Mouse (Mus musculus): ENCODE results near the gene Osbpl11. TPM values are rescaled to one million over a fixed set of nuclear protein-coding genes. Genes with fewer than 3 reads are reported as not detected.
A peak's percentile ranks its signal among the peaks of the same experiment; 100 is the strongest.
"Not testable (repeated sequence)": the region's sequence is repeated elsewhere in the genome, so short reads cannot be mapped to it uniquely, and the experiment has no call there.

Gene Osbpl11
- polyA plus RNA-seq (2015; fragmentation: Nextera tagmentation; extraction: Ambion mirVana): 8.8 and 9.5 TPM in 2 replicates

DNA sequence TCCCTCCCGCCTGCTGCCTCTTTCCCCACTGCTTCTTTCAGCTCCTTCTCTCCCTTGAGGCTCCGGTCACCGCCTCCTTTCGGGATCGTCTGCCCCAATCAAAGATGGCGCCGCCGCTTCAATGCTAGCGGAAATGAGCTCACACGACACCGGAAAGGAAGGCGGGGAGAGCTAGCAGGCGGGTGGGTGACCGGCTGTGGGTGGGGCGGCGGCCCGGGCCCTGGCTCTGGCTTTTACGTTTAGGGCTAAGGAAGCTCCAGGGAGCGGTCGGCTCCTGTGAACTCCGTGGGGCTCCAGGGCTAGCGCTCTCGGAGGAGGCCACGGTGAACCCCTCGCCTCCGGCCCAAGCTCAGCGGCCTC, at the start of gene Osbpl11:
Gene Osbpl11, plus strand, starts transcription at position 171 of the 360 bp plus-strand sequence.
- ATAC-seq (ENCODE audit: insufficient read depth, low FRiP score): peak; percentile 95
- 0% methylated on average over 27 of the region's 27 CpGs for WGBS
- H3K4me1 ChIP-seq (ENCODE audit: control insufficient read depth, insufficient read depth, low read length): peaks cover 13% of the 10 kb centered on the region
- H3K9ac ChIP-seq (ENCODE audit: low read length): peak within 1 kb of the TSS; percentile 98
- peak within 1 kb of the TSS; percentile 93 for H3K4me3 ChIP-seq (replicated peaks; ENCODE audit: low read length)
- H3K36me3 ChIP-seq (ENCODE audit: control insufficient read depth, insufficient read depth, low read length): no peaks in the 10 kb centered on the region
- no peaks in the 10 kb centered on the region for H3K9me3 ChIP-seq (replicated peaks; ENCODE audit: control insufficient read depth, low read length)
- no peaks in the 10 kb centered on the region for H3K27me3 ChIP-seq (ENCODE audit: control insufficient read depth, insufficient read depth, low read length)
- H3K4me2 ChIP-seq (ENCODE audit: low read depth, low read length): peak within 1 kb of the TSS; percentile 90
- H3K27ac ChIP-seq (ENCODE audit: low read length): peak within 1 kb of the TSS; percentile 94

DNA sequence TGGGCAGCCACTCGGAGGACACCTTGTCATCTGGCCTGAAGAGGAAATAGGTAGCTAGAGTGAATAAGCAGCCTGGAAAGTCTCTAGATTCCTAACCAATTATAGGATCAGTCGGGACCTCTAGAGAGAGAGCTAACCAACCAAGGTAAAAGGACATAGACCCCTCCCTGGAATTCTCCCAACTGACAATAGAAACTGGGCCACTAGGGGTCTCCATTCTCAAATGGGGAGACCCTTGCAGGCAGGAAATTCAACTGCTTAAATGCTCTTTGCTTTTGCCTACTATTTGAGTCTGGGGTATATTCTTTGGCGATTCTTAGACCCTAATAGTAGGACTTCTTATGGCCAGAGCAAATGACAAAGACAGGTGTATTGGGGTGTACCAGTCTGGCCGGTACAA, 49.7 kb upstream of the Osbpl11 start:
- H3K36me3 ChIP-seq (ENCODE audit: control insufficient read depth, insufficient read depth, low read length): no peaks in the 10 kb centered on the region
- 58% methylated on average over 4 of the region's 4 CpGs for WGBS
- no peak for ATAC-seq (ENCODE audit: insufficient read depth, low FRiP score)
- H3K9me3 ChIP-seq (replicated peaks; ENCODE audit: control insufficient read depth, low read length): no peaks in the 10 kb centered on the region
- H3K4me2 ChIP-seq (ENCODE audit: low read depth, low read length): no peak overlapping the region
- H3K27me3 ChIP-seq (ENCODE audit: control insufficient read depth, insufficient read depth, low read length): no peaks in the 10 kb centered on the region
- H3K4me3 ChIP-seq (replicated peaks; ENCODE audit: low read length): no peak overlapping the region
- H3K4me1 ChIP-seq (ENCODE audit: control insufficient read depth, insufficient read depth, low read length): no peaks in the 10 kb centered on the region
- no peak overlapping the region for H3K27ac ChIP-seq (ENCODE audit: low read length)
- H3K9ac ChIP-seq (ENCODE audit: low read length): no peak overlapping the region

DNA sequence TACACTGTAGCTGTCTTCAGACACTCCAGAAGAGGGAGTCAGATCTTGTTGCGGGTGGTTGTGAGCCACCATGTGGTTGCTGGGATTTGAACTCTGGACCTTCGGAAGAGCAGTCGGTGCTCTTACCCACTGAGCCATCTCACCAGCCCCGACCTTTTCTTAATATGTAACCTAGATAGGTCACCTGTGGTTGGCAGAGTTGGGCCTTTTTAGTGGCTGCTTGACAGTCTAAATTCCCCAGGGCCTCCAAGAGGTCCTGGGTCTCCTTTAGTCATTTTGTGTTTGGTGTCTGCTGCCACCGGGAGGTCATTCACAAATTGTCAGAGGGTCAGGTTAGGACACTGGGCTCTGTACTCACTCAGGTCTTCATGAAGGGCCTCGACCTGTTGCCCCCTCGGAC, 45.8 kb upstream of the Osbpl11 start:
- 86% methylated on average over 6 of the region's 7 CpGs for WGBS
- not testable (repeated sequence) for H3K4me2 ChIP-seq (ENCODE audit: low read depth, low read length); H3K4me1 ChIP-seq (ENCODE audit: control insufficient read depth, insufficient read depth, low read length); ATAC-seq (ENCODE audit: insufficient read depth, low FRiP score); H3K27ac ChIP-seq (ENCODE audit: low read length); H3K36me3 ChIP-seq (ENCODE audit: control insufficient read depth, insufficient read depth, low read length); H3K9me3 ChIP-seq (replicated peaks; ENCODE audit: control insufficient read depth, low read length); H3K9ac ChIP-seq (ENCODE audit: low read length); H3K27me3 ChIP-seq (ENCODE audit: control insufficient read depth, insufficient read depth, low read length); H3K4me3 ChIP-seq (replicated peaks; ENCODE audit: low read length)

DNA sequence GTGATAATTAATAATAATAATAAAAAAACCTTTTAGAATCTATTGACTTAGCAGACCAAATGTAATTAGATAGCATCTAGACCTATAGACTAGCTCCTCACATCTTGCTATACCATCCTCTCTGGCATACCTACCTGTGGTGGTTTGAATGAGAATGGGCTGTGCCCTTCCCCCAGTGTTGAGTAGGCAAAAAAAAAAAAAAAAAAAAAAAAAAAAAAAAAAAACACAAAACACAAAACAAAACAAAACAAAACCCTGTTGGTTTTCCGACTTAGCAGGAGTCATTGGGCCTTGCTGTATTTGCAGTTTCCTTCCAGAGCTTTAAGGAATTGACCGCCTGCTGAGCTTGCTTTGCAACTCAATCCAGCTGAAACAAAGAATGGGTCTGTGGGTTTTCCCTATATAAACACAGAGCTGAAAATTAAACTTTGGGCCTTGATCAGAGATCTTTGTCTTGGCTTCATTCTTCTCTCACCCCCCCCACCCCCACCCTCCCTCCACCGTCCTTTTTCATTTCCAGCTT, 43.1 kb upstream of the Osbpl11 start:
- no peak for ATAC-seq (ENCODE audit: insufficient read depth, low FRiP score)
- Histone ChIP-seq H3K27me3 (ENCODE audit: control insufficient read depth, insufficient read depth, low read length) (no peaks in the 10 kb centered on the region), H3K9me3 (replicated peaks; ENCODE audit: control insufficient read depth, low read length) (no peaks in the 10 kb centered on the region), H3K4me1 (ENCODE audit: control insufficient read depth, insufficient read depth, low read length) (no peaks in the 10 kb centered on the region), H3K27ac (ENCODE audit: low read length) (no peak overlapping the region), H3K36me3 (ENCODE audit: control insufficient read depth, insufficient read depth, low read length) (no peaks in the 10 kb centered on the region), H3K4me3 (replicated peaks; ENCODE audit: low read length) (no peak overlapping the region), H3K4me2 (ENCODE audit: low read depth, low read length) (no peak overlapping the region), H3K9ac (ENCODE audit: low read length) (no peak overlapping the region)
- WGBS: 58% methylated on average over 3 of the region's 3 CpGs

DNA sequence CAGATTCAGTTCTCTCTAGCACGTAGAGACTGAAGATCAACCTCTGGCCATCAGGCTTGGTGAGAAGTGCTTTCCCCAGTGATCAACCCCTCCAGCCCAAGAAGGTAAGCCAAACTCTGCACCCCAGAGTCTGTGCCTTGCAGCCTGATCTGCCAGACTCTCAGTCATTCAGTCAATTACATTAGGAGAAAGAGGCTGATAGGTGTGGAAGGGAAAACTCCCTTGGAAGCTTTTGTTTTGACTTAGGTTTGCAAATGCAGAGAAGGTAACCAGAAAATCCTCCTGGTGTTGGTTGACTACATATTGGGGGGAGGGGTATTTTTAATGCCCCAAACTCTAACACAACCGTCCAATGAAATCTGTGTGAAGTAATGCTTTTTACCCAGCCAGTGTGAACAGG, 41.4 kb upstream of the Osbpl11 start:
- Histone ChIP-seq H3K9me3 (replicated peaks; ENCODE audit: control insufficient read depth, low read length) (no peaks in the 10 kb centered on the region), H3K36me3 (ENCODE audit: control insufficient read depth, insufficient read depth, low read length) (no peaks in the 10 kb centered on the region), H3K4me2 (ENCODE audit: low read depth, low read length) (no peak overlapping the region), H3K9ac (ENCODE audit: low read length) (no peak overlapping the region), H3K4me1 (ENCODE audit: control insufficient read depth, insufficient read depth, low read length) (no peaks in the 10 kb centered on the region), H3K4me3 (replicated peaks; ENCODE audit: low read length) (no peak overlapping the region), H3K27ac (ENCODE audit: low read length) (no peak overlapping the region), H3K27me3 (ENCODE audit: control insufficient read depth, insufficient read depth, low read length) (no peaks in the 10 kb centered on the region)
- no peak for ATAC-seq (ENCODE audit: insufficient read depth, low FRiP score)
- WGBS: 58% methylated on average over 2 of the region's 2 CpGs

DNA sequence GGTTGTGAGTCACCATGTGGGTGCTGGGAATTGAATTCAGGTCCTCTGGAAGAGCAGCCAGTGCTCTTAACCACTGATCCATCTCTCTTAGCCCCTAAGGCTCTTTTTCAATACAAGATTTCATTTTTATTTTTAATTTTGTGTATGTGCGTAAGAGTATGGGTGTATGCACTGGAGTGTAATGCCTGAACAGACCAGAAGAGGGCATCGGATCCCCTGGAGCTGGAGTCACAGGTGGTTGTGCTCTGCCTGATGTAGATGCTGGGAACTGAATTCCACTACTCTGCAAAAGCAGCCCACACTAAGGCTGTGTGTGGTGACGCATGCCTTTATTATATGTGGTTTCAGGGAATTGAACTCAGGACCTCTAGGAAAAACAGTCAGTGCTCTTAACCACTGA, 38.7 kb upstream of the Osbpl11 start:
- ATAC-seq (ENCODE audit: insufficient read depth, low FRiP score): no peak
- WGBS: 92% methylated on average over 3 of the region's 3 CpGs

DNA sequence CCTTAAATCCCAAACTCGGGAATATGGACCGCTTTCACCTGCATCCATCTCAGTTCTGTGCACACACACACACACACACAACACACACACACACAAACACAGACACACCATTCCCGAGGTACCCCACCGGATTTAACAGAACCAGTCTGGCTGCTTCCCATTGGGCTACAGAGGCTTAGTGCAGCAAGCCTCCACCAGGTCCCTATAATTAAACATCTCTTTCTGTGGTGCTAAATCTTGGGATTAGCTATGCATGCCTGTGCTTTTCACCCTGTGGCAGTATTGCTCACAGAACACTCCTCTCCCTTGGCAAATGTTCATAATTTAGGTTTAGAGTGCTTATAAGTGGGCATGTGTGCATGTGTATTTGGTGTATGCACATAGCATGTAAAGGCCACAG, 36.7 kb upstream of the Osbpl11 start:
- WGBS: 77% methylated on average over 4 of the region's 4 CpGs
- no peaks in the 10 kb centered on the region for H3K27me3 ChIP-seq (ENCODE audit: control insufficient read depth, insufficient read depth, low read length)
- no peaks in the 10 kb centered on the region for H3K9me3 ChIP-seq (replicated peaks; ENCODE audit: control insufficient read depth, low read length)
- no peak overlapping the region for H3K9ac ChIP-seq (ENCODE audit: low read length)
- H3K27ac ChIP-seq (ENCODE audit: low read length): no peak overlapping the region
- ATAC-seq (ENCODE audit: insufficient read depth, low FRiP score): no peak
- H3K4me2 ChIP-seq (ENCODE audit: low read depth, low read length): no peak overlapping the region
- H3K4me3 ChIP-seq (replicated peaks; ENCODE audit: low read length): no peak overlapping the region
- no peaks in the 10 kb centered on the region for H3K4me1 ChIP-seq (ENCODE audit: control insufficient read depth, insufficient read depth, low read length)
- H3K36me3 ChIP-seq (ENCODE audit: control insufficient read depth, insufficient read depth, low read length): no peaks in the 10 kb centered on the region

More for the DNA sequence above, 38.7 kb upstream of the Osbpl11 start:
- no peaks in the 10 kb centered on the region for H3K9me3 ChIP-seq (replicated peaks; ENCODE audit: control insufficient read depth, low read length)
- no peaks in the 10 kb centered on the region for H3K36me3 ChIP-seq (ENCODE audit: control insufficient read depth, insufficient read depth, low read length)
- H3K4me3 ChIP-seq (replicated peaks; ENCODE audit: low read length): no peak overlapping the region
- no peak overlapping the region for H3K4me2 ChIP-seq (ENCODE audit: low read depth, low read length)
- no peak overlapping the region for H3K9ac ChIP-seq (ENCODE audit: low read length)
- no peaks in the 10 kb centered on the region for H3K4me1 ChIP-seq (ENCODE audit: control insufficient read depth, insufficient read depth, low read length)
- H3K27me3 ChIP-seq (ENCODE audit: control insufficient read depth, insufficient read depth, low read length): no peaks in the 10 kb centered on the region
- no peak overlapping the region for H3K27ac ChIP-seq (ENCODE audit: low read length)

DNA sequence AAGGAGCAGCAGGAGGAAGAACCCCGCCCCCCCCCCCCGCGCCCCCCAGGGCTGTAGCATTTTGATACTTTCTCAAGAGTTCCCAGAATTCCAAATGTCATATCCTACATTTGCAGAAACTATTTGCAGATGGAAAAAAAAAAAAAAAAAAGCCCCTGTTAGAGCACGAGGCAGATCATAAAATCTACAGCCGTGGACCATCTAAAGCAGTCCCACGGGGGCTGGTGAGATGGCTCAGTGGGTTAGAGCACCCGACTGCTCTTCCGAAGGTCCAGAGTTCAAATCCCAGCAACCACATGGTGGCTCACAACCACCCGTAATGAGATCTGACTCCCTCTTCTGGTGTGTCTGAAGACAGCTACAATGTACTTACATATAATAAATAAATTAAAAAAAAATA, 34.0 kb upstream of the Osbpl11 start:
- WGBS: 73% methylated on average over 9 of the region's 9 CpGs
- H3K9me3 ChIP-seq (replicated peaks; ENCODE audit: control insufficient read depth, low read length); H3K9ac ChIP-seq (ENCODE audit: low read length); H3K4me1 ChIP-seq (ENCODE audit: control insufficient read depth, insufficient read depth, low read length); H3K4me3 ChIP-seq (replicated peaks; ENCODE audit: low read length); ATAC-seq (ENCODE audit: insufficient read depth, low FRiP score); H3K27ac ChIP-seq (ENCODE audit: low read length); H3K36me3 ChIP-seq (ENCODE audit: control insufficient read depth, insufficient read depth, low read length); H3K4me2 ChIP-seq (ENCODE audit: low read depth, low read length); H3K27me3 ChIP-seq (ENCODE audit: control insufficient read depth, insufficient read depth, low read length): not testable (repeated sequence)

DNA sequence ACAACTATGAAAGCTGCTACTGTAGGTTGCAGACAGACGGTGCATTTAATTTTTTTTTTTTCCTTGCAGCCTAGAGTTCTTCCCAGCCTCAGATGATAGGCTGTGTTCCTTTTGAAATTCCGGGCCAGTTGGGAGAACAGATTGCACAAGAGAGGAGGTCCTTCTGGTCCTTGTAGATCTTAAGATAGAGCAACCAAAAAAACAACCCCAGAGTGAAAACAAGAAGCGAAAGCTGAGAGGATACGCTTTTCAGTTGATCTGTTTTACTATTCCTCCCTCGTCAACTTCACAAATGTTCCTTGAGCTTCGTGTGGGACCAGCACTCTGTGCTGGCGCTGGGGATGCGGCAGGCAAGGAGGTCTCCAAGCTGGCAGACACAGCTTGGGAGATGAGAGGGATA, 33.3 kb upstream of the Osbpl11 start:
- no peak overlapping the region for H3K4me3 ChIP-seq (replicated peaks; ENCODE audit: low read length)
- H3K27ac ChIP-seq (ENCODE audit: low read length): no peak overlapping the region
- no peaks in the 10 kb centered on the region for H3K27me3 ChIP-seq (ENCODE audit: control insufficient read depth, insufficient read depth, low read length)
- H3K36me3 ChIP-seq (ENCODE audit: control insufficient read depth, insufficient read depth, low read length): no peaks in the 10 kb centered on the region
- ATAC-seq (ENCODE audit: insufficient read depth, low FRiP score): no peak
- no peak overlapping the region for H3K4me2 ChIP-seq (ENCODE audit: low read depth, low read length)
- H3K9me3 ChIP-seq (replicated peaks; ENCODE audit: control insufficient read depth, low read length): no peaks in the 10 kb centered on the region
- WGBS: 68% methylated on average over 8 of the region's 8 CpGs
- no peaks in the 10 kb centered on the region for H3K4me1 ChIP-seq (ENCODE audit: control insufficient read depth, insufficient read depth, low read length)
- H3K9ac ChIP-seq (ENCODE audit: low read length): no peak overlapping the region

DNA sequence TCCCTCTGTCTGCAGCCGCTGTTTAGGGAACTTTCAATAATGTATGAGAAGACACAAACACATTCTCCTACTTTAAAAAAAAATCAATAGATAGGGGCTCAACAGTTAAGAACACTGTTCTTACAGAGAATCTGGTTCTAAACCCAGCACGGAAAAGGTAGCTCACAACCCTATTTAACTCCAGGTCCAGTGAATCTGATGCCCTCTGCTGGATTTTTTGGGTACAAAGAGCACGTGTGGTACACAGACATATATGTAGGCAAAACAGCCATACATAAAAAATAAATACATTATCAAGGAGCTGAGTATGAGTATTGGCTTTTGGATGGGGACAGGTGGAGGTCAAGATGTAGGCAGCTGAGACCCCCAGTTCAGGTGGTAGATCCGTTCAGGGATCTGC, 29.9 kb upstream of the Osbpl11 start:
- no peak for ATAC-seq (ENCODE audit: insufficient read depth, low FRiP score)
- H3K4me3 ChIP-seq (replicated peaks; ENCODE audit: low read length): no peak overlapping the region
- H3K36me3 ChIP-seq (ENCODE audit: control insufficient read depth, insufficient read depth, low read length): no peaks in the 10 kb centered on the region
- H3K27me3 ChIP-seq (ENCODE audit: control insufficient read depth, insufficient read depth, low read length): no peaks in the 10 kb centered on the region
- H3K4me2 ChIP-seq (ENCODE audit: low read depth, low read length): no peak overlapping the region
- no peaks in the 10 kb centered on the region for H3K4me1 ChIP-seq (ENCODE audit: control insufficient read depth, insufficient read depth, low read length)
- H3K27ac ChIP-seq (ENCODE audit: low read length): no peak overlapping the region
- 46% methylated on average over 4 of the region's 4 CpGs for WGBS
- no peaks in the 10 kb centered on the region for H3K9me3 ChIP-seq (replicated peaks; ENCODE audit: control insufficient read depth, low read length)
- no peak overlapping the region for H3K9ac ChIP-seq (ENCODE audit: low read length)
